Mouse (Mus musculus): ENCODE data around the gene Ythdf1.

DNA sequence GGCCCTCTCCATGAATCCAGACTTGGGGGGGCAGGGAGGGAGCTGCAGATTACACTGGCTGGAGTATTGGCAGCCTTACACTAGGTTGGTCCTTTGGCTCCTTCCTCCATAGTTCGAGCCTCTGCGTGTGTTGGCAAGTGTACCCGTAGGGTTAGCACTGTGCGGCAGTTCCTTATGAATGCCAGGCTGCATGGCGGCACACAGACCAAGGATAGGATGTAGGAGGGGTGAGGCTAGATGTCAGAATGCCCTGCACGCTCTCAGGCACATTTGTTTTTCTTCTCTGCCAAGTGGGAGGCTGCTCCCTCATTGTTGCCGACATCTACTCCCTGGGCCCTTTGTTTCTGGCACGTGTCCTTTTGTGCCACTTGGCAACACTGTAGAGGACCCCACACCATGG lies 63.6 kb downstream of the Ythdf1 start:
- TF ChIP-seq CTCF (IDR thresholded peaks at IDR 0.05; ENCODE audit: borderline replicate concordance, control insufficient read depth, extremely low read depth, insufficient read depth, low read length, poor library complexity), result no peak
- no peak for TF ChIP-seq POLR2A (IDR thresholded peaks at IDR 0.05; ENCODE audit: control insufficient read depth, extremely low read depth, insufficient read depth, low read length, poor library complexity)
